Mouse (Mus musculus) liver, adult 2 months (tissue): ENCODE results near the gene Rnft1. TPM values are rescaled to one million over a fixed set of nuclear protein-coding genes. Genes with fewer than 3 reads are reported as not detected.

Experiments used
- DNase-seq: peaks from one replicate; pipeline ENCODE4 v3.0.0-alpha.2; 2011; ENCODE audit warnings: low read depth, low spot score; ENCODE audit errors: extremely low read depth
- H3K27ac ChIP-seq: fragments of 200-500 bp; replicated peaks from 2 replicates; pipeline ENCODE4 v1.5.1; 2012; ENCODE audit warnings: low read depth, mild to moderate bottlenecking, control low read depth, inconsistent platforms, low read length; ENCODE audit not compliant: insufficient read depth
- H3K27me3 ChIP-seq: fragments of 200-500 bp; 2 replicates; pipeline ENCODE4 v1.6.1; 2012; ENCODE audit warnings: mild to moderate bottlenecking, moderate library complexity, low read length, inconsistent platforms; ENCODE audit not compliant: control insufficient read depth, insufficient read depth
- H3K36me3 ChIP-seq: fragments of 200-500 bp; 2 replicates; pipeline ENCODE4 v1.6.1; 2012; ENCODE audit warnings: low read length, inconsistent platforms; ENCODE audit not compliant: control insufficient read depth, insufficient read depth
- H3K4me1 ChIP-seq: fragments of 200-500 bp; 2 replicates; pipeline ENCODE4 v1.6.1; 2011; ENCODE audit warnings: low read length; ENCODE audit not compliant: control insufficient read depth, insufficient read depth
- H3K4me3 ChIP-seq: fragments of 200-500 bp; 2 replicates; pipeline ENCODE4 v1.5.1; 2011; ENCODE audit warnings: low read depth, mild to moderate bottlenecking, control low read depth, low read length, moderate library complexity; ENCODE audit not compliant: insufficient read depth
- H3K79me2 ChIP-seq: fragments of 200-500 bp; 2 replicates; pipeline ENCODE4 v1.6.1; 2012; ENCODE audit warnings: inconsistent platforms, mild to moderate bottlenecking, low read length, moderate library complexity; ENCODE audit not compliant: control insufficient read depth, insufficient read depth
- H3K9ac ChIP-seq: fragments of 200-500 bp; 2 replicates; pipeline ENCODE4 v1.6.1; 2012; ENCODE audit warnings: low read depth, mild to moderate bottlenecking, control low read depth, inconsistent platforms, low read length
- CTCF ChIP-seq: fragments of 200-500 bp; IDR thresholded peaks from 2 replicates; pipeline ENCODE4 v1.5.1; 2011; ENCODE audit warnings: low read depth, low read length, control low read depth
- POLR2A ChIP-seq: fragments of 200-500 bp; IDR thresholded peaks from 2 replicates; pipeline ENCODE4 v1.6.1; 2011; ENCODE audit warnings: low read length, control low read depth; ENCODE audit not compliant: insufficient read depth; ENCODE audit errors: extremely low read depth
- WGBS: fragments of 180-500 bp; shearing (Covaris S2); methylation state at CpG from one replicate; pipeline ENCODE4 v1.1.7; 2018; 5-methylcytosine and 5-hydroxymethylcytosine counted together
- polyA plus RNA-seq: library from polyadenylated mRNA; depleted of rRNA; stranded (reverse); fragments of >200 nt; gene quantifications from 2 replicates; pipeline ENCODE4 v1.2.3, GENCODE M21; 2012; rRNA removed
- total RNA-seq: library from RNA; depleted of rRNA; stranded (reverse); fragments of >200 nt; gene quantifications from 2 replicates; pipeline ENCODE4 v1.2.3, GENCODE M21; 2014; rRNA removed

Gene Rnft1
- total and polyA plus RNA-seq, 2 experiments = 6.8 to 18.9 TPM

GRCm38 (mm10) chr11:86545556-86545955 lies 61.1 kb downstream of the Rnft1 start:
- Histone ChIP-seq H3K4me3 (peak overlapping the region; percentile 57), H3K36me3 (peaks cover 7% of the 10 kb centered on the region; the same call in 1 of the 2 replicates), H3K9ac (peak overlapping the region; percentile 20; the same call in 1 of the 2 replicates), H3K79me2 (peaks cover 15% of the 10 kb centered on the region), H3K27me3 (no peaks in the 10 kb centered on the region), H3K27ac (no peak overlapping the region), H3K4me1 (peaks cover 7% of the 10 kb centered on the region; the same call in 1 of the 2 replicates)
- DNase-seq = no peak
- TF ChIP-seq CTCF (no peak), POLR2A (no peak)
- WGBS = 58% methylated on average over 8 of the region's 8 CpGs

GRCm38 (mm10) chr11:86547412-86547811 lies 63.0 kb downstream of the Rnft1 start:
- 100% methylated on average over 1 of the region's 1 CpGs for WGBS
- no peak for TF ChIP-seq POLR2A
- TF ChIP-seq CTCF = 0 out of 2 replicates have a peak, but pooled peaks have one; percentile 4
- no peak overlapping the region for H3K4me3 ChIP-seq
- H3K27me3 ChIP-seq = no peaks in the 10 kb centered on the region
- no peak overlapping the region for H3K27ac ChIP-seq
- H3K9ac ChIP-seq = no peak overlapping the region
- no peak for DNase-seq
- peaks cover 7% of the 10 kb centered on the region; the same call in 1 of the 2 replicates for H3K36me3 ChIP-seq
- peaks cover 5% of the 10 kb centered on the region; the same call in 1 of the 2 replicates for H3K4me1 ChIP-seq
- H3K79me2 ChIP-seq = peaks cover 9% of the 10 kb centered on the region

Other genes with a start within 250 kb of the Rnft1 start
- gene Ints2, start 227.1 kb upstream of the Rnft1 start, total RNA-seq = 3.2 and 3.7 TPM in 2 replicates
- 2.0 and 3.4 TPM in 2 replicates for gene Ints2, start 227.1 kb upstream of the Rnft1 start, polyA plus RNA-seq
- gene Med13, start 127.1 kb upstream of the Rnft1 start, total RNA-seq = 27.8 and 36.4 TPM in 2 replicates
- 7.6 and 9.1 TPM in 2 replicates for gene Med13, start 127.1 kb upstream of the Rnft1 start, polyA plus RNA-seq
- gene Rps6kb1, start 60.1 kb downstream of the Rnft1 start, total RNA-seq = 14.4 TPM in 2 replicates
- 6.2 and 6.3 TPM in 2 replicates for gene Rps6kb1, start 60.1 kb downstream of the Rnft1 start, polyA plus RNA-seq
- 2.6 and 4.3 TPM in 2 replicates for gene Tubd1, start 60.3 kb downstream of the Rnft1 start, total RNA-seq
- gene Tubd1, start 60.3 kb downstream of the Rnft1 start, polyA plus RNA-seq = 1.7 and 2.0 TPM in 2 replicates
- gene Vmp1, start 199.2 kb downstream of the Rnft1 start, total RNA-seq = 91.9 and 93.6 TPM in 2 replicates
- gene Vmp1, start 199.2 kb downstream of the Rnft1 start, polyA plus RNA-seq = 37.8 and 43.6 TPM in 2 replicates
- gene Ptrh2, start 199.3 kb downstream of the Rnft1 start, total RNA-seq = 8.1 and 9.2 TPM in 2 replicates
- 5.0 and 5.2 TPM in 2 replicates for gene Ptrh2, start 199.3 kb downstream of the Rnft1 start, polyA plus RNA-seq